Mouse (Mus musculus): ENCODE data around the gene Gm28490. TPM values are rescaled to one million over a fixed set of nuclear protein-coding genes. Genes with fewer than 3 reads are reported as not detected.

The Gm28490 gene
- not detected for total RNA-seq (2023)

GRCm38 (mm10) chrY:31634656-31635055 lies at the start of gene Gm28490:
Gm28490 (minus strand) TSS chrY:31634756.

Data from B cell, adult 67 days (primary cell).